Mouse (Mus musculus) midbrain, postnatal 0 days (tissue): ENCODE results near the gene Cfap99. TPM values are rescaled to one million over a fixed set of nuclear protein-coding genes. Genes with fewer than 3 reads are reported as not detected.

Experiments used
- ATAC-seq: fragments of 200-750 bp; cut with Nextera tagmentation; 2 replicates; pipeline ENCODE4 v1.8.0; 2017; ENCODE audit warnings: moderate number of reproducible peaks, mild to moderate bottlenecking, moderate TSS enrichment, moderate library complexity; ENCODE audit not compliant: low FRiP score
- DNase-seq: peaks from one replicate; pipeline ENCODE4 v3.0.0-alpha.2; 2015; ENCODE audit warnings: low spot score
- H3K27ac ChIP-seq: fragments of 300-500 bp; sonication (generic); 2 replicates; pipeline ENCODE4 v1.5.1; 2014; ENCODE audit warnings: low read depth, mild to moderate bottlenecking, low read length, mixed read lengths
- H3K27me3 ChIP-seq: fragments of 300-500 bp; sonication (generic); 2 replicates; pipeline ENCODE4 v1.6.1; 2014; ENCODE audit warnings: low read length, control low read depth, mixed read lengths; ENCODE audit not compliant: insufficient read depth
- H3K36me3 ChIP-seq: fragments of 300-500 bp; sonication (generic); 2 replicates; pipeline ENCODE4 v1.6.1; 2014; ENCODE audit warnings: low read length, control low read depth, mixed read lengths; ENCODE audit not compliant: insufficient read depth
- H3K4me1 ChIP-seq: fragments of 300-500 bp; sonication (generic); 2 replicates; pipeline ENCODE4 v1.6.1; 2014; ENCODE audit warnings: mild to moderate bottlenecking, control low read depth, antibody characterized with exemption, low read length, mixed read lengths; ENCODE audit not compliant: insufficient read depth
- H3K4me2 ChIP-seq: fragments of 300-500 bp; sonication (generic); 2 replicates; pipeline ENCODE4 v1.6.1; 2014; ENCODE audit warnings: low read depth, mild to moderate bottlenecking, low read length, mixed read lengths; ENCODE audit not compliant: poor library complexity, severe bottlenecking
- H3K4me3 ChIP-seq: fragments of 300-500 bp; sonication (generic); 2 replicates; pipeline ENCODE4 v1.5.1; 2014; ENCODE audit warnings: low read depth, mild to moderate bottlenecking, low read length, moderate library complexity
- H3K9ac ChIP-seq: fragments of 300-500 bp; sonication (generic); replicated peaks from 2 replicates; pipeline ENCODE4 v1.6.1; 2014; ENCODE audit warnings: mild to moderate bottlenecking, low read length, moderate library complexity, mixed read lengths; ENCODE audit not compliant: poor library complexity, severe bottlenecking
- H3K9me3 ChIP-seq: fragments of 300-500 bp; sonication (generic); 2 replicates; pipeline ENCODE4 v1.6.1; 2016; ENCODE audit warnings: low read length, control low read depth
- CTCF ChIP-seq: IDR thresholded peaks from 2 replicates; pipeline ENCODE4 v1.5.1; 2016; ENCODE audit warnings: antibody characterized with exemption, mild to moderate bottlenecking
- WGBS: fragments of 180-500 bp; shearing (Covaris S2); extraction: QIAGEN DNeasy Blood & Tissue Kit; methylation state at CpG from one replicate; pipeline ENCODE4 v1.1.7; 2014; 5-methylcytosine and 5-hydroxymethylcytosine counted together
- polyA plus RNA-seq: library from polyadenylated mRNA; unstranded; fragments of >200 nt; fragmentation: Nextera tagmentation; extraction: Ambion mirVana; gene quantifications from 2 replicates; pipeline ENCODE4 v1.2.1, GENCODE M21; 2015
- total RNA-seq: library from RNA; depleted of rRNA; stranded (reverse); fragments of >200 nt; gene quantifications from 2 replicates; pipeline ENCODE4 v1.2.3, GENCODE M21; 2014

Gene Cfap99
- total and polyA plus RNA-seq, 2 experiments from 2014 or later = 0.37 to 2.1 TPM

DNA sequence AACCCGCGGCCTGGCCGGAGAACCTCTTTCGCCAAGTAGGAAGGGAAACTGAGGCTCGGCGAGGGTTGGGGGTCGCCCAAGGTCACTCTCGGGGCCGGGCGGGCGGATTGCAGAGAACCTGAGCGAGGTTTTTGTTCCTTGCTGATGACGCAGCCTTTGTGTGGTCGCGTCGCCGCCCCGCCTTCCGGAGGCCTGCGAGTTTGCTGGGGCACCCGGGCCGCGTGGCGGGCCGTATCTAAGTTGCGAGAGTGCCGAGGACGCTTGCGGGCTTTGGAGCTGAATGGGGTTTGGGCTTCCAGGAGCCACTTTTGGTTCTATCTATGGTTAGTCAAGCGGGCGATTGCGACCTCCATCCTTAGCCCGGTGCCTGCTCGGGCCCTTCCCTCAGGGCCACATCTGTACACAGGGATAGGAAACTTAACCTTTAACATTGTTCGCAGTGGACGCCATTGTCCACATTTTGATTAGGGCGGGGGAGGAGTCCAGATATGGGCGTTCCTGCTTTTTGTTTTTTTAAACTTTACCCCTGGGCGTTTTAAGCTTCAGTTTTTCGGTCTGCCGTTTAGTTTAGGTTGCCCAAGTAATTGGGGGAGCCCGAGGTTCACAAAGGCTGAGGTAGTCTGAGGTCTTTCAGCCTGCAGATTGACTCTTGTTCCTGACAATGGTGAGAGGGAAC is 48.5 kb downstream of the Cfap99 start:
- Histone ChIP-seq H3K9me3 (no peaks in the 10 kb centered on the region), H3K4me2 (peak overlapping the region; percentile 69), H3K4me1 (peaks cover 9% of the 10 kb centered on the region; the same call in 1 of the 2 replicates), H3K36me3 (no peaks in the 10 kb centered on the region), H3K9ac (peak overlapping the region; percentile 98), H3K27me3 (no peaks in the 10 kb centered on the region), H3K27ac (peak overlapping the region; percentile 98), H3K4me3 (peak overlapping the region; percentile 99)
- peak; percentile 50 for ATAC-seq
- no peak for TF ChIP-seq CTCF
- 1% methylated on average over 41 of the region's 42 CpGs for WGBS
- peak; percentile 48 for DNase-seq

- DNase-seq = no peak
- WGBS = 96% methylated on average over 6 of the region's 6 CpGs
- Histone ChIP-seq H3K27me3 (no peaks in the 10 kb centered on the region), H3K4me3 (no peak overlapping the region), H3K9me3 (no peaks in the 10 kb centered on the region), H3K36me3 (0 out of 2 replicates have a peak, but pooled peaks cover 3% of the 10 kb centered on the region), H3K9ac (no peak overlapping the region), H3K4me1 (peaks cover 9% of the 10 kb centered on the region; the same call in 1 of the 2 replicates), H3K27ac (no peak overlapping the region), H3K4me2 (no peak overlapping the region)
- no peak for ATAC-seq
- no peak for TF ChIP-seq CTCF
Observed at GRCm38 (mm10) chr5:34340246-34340645, 51.8 kb downstream of the Cfap99 start.

- H3K9me3 ChIP-seq = no peaks in the 10 kb centered on the region
- no peaks in the 10 kb centered on the region for H3K4me1 ChIP-seq
- no peaks in the 10 kb centered on the region for H3K27me3 ChIP-seq
- H3K36me3 ChIP-seq = peaks cover 55% of the 10 kb centered on the region
- DNase-seq (no peak), ATAC-seq (no peak)
- H3K4me3 ChIP-seq = no peak overlapping the region
- H3K27ac ChIP-seq = no peak overlapping the region
- H3K4me2 ChIP-seq = no peak overlapping the region
- no peak overlapping the region for H3K9ac ChIP-seq
- whole genome bisulfite sequencing = 99% methylated on average over 3 of the region's 3 CpGs
- no peak for TF ChIP-seq CTCF
Observed at GRCm38 (mm10) chr5:34352084-34352631, 63.8 kb downstream of the Cfap99 start.

DNA sequence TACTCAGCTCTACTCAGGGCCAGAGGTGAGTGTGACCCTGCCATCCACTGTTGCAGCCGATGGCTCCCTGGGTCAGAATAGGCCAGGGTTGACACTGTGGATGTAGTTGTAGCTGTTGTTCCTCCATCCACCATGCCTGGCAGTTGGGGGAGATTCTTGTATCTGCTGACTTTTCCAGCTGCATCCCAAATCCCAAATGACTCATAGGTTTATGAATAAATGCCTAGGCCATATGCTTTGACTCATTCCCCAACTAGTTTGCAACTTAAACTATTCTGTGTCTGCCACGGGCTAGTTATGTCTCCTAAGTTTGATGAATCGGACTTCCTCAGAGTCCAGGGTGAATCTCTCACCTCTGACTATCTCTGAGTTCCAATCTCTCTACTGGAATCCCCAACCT is 71.9 kb downstream of the Cfap99 start:
- DNase-seq (no peak), ATAC-seq (no peak)
- no peak overlapping the region for H3K4me3 ChIP-seq
- no peaks in the 10 kb centered on the region for H3K9me3 ChIP-seq
- no peak for TF ChIP-seq CTCF
- no peak overlapping the region for H3K27ac ChIP-seq
- H3K27me3 ChIP-seq = no peaks in the 10 kb centered on the region
- peaks cover 8% of the 10 kb centered on the region; the same call in 1 of the 2 replicates for H3K36me3 ChIP-seq
- H3K4me2 ChIP-seq = no peak overlapping the region
- H3K9ac ChIP-seq = no peak overlapping the region
- 97% methylated on average over 3 of the region's 3 CpGs for WGBS
- H3K4me1 ChIP-seq = no peaks in the 10 kb centered on the region

DNA sequence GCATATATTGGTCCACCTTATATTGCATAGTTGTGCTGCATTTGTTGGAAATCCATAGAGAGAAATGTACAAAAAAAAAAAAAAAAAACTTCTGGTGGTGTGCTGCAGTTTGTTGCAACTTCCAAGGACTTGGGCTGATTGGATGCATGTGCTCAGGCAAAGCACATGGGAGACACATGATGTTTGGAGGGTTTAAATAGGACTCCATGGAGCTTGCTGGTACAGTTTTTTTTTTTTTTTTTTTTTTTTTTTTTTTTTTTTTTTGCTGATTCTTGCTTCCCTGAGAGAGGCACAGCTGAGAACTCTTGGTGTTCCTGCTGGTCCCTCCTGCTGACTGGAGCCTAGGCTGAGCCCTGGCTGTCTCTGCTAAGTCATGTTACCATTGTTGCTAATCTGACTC is 74.7 kb downstream of the Cfap99 start:
- H3K36me3 ChIP-seq = peaks cover 8% of the 10 kb centered on the region; the same call in 1 of the 2 replicates
- no peaks in the 10 kb centered on the region for H3K4me1 ChIP-seq
- H3K27me3 ChIP-seq = no peaks in the 10 kb centered on the region
- no peak overlapping the region for H3K9ac ChIP-seq
- no peak overlapping the region for H3K4me3 ChIP-seq
- TF ChIP-seq CTCF = no peak
- H3K9me3 ChIP-seq = no peaks in the 10 kb centered on the region
- H3K27ac ChIP-seq = no peak overlapping the region
- H3K4me2 ChIP-seq = no peak overlapping the region
- ATAC-seq (no peak), DNase-seq (no peak)

DNA sequence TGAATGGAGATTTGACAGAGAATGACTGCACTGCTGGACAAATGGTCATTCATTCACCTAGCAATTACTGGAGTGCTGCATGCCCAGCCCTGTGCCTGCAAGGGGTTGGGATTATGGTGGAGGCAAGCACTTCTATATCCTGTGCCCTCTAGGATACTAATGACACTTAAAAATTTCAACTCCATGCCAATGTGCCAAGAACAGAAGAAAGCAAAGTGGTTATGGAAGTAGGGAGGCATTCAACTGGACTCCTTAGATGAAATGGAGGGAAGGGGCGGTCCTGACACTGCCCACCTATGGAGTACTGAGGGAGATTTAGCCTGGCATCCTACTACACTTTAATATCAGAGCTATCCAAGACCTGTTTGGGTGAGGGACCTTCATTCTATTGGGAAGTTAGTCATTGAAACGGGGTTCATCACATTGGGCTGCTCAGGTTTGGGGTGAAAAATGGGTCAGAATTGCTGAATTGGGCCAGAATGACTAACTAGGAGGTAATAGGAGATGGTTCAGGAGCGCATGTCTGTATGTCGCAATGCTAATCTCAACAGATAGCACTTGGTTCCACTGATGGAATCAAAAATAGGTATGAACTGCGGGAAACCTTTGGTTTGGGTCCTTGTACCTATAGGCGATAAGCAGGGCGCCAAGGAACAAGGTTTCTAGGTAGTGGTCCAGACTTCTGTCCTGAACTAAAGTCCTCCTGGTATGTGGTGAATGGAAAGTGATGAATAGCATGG is 80.3 kb downstream of the Cfap99 start:
- peak overlapping the region; percentile 86 for H3K27ac ChIP-seq
- DNase-seq = no peak
- peak overlapping the region; percentile 98 for H3K9ac ChIP-seq
- no peak for ATAC-seq
- peak overlapping the region; percentile 64 for H3K4me2 ChIP-seq
- no peak for TF ChIP-seq CTCF
- H3K36me3 ChIP-seq = no peaks in the 10 kb centered on the region
- peaks cover 13% of the 10 kb centered on the region; the same call in 1 of the 2 replicates for H3K4me1 ChIP-seq
- H3K4me3 ChIP-seq = peak overlapping the region; percentile 94
- 72% methylated on average over 7 of the region's 7 CpGs for WGBS
- no peaks in the 10 kb centered on the region for H3K27me3 ChIP-seq
- H3K9me3 ChIP-seq = no peaks in the 10 kb centered on the region
